Comparison of ENCODE assay signal across 17 mouse cellular contexts in genomic region chr17:70745385-70745784, GRCm38 (mm10).
DNase-seq lines count a peak whose midpoint lies in the region; ATAC-seq and TF ChIP-seq lines count a peak whose summit lies in the region.
"Had no signal": no experiment of that assay in that cellular context is flagged by ENCODE, and none has a peak within 500 bp of the region (broad histone marks: within the 10 kb centered on the region; RNA-seq: fewer than 3 reads in every experiment).

No protein-coding gene starts in this region.

- H3K4me3 ChIP-seq in forebrain, embryonic 10.5 days = no peak overlapping the region
- no peak overlapping the region for H3K4me3 ChIP-seq in forebrain, embryonic 16.5 days (replicated peaks; ENCODE audit: low read length)
- H3K4me3 ChIP-seq in testis, adult 2 months (ENCODE audit: control insufficient read depth, low read depth, low read length) = no peak overlapping the region
- H3K4me3 ChIP-seq: embryonic facial prominence, embryonic 15.5 days; forebrain, embryonic 13.5 days; midbrain, embryonic 15.5 days had no signal

- 88% methylated on average over 6 of the region's 6 CpGs for WGBS in forebrain, embryonic 10.5 days
- 89% methylated on average over 6 of the region's 6 CpGs for WGBS in forebrain, embryonic 16.5 days

- H3K36me3 ChIP-seq in forebrain, embryonic 10.5 days (replicated peaks) = no peaks in the 10 kb centered on the region
- H3K36me3 ChIP-seq in forebrain, embryonic 16.5 days (ENCODE audit: control insufficient read depth, insufficient read depth) = no peaks in the 10 kb centered on the region
- H3K36me3 ChIP-seq in testis, adult 2 months (ENCODE audit: control insufficient read depth, insufficient read depth, low read length) = no peaks in the 10 kb centered on the region
- H3K36me3 ChIP-seq: embryonic facial prominence, embryonic 15.5 days; G1E; midbrain, embryonic 15.5 days had no signal

- TF ChIP-seq POLR2A in testis, adult 2 months (IDR thresholded peaks at IDR 0.05; ENCODE audit: control insufficient read depth, low read depth, low read length) = no peak

- no peak for ATAC-seq in forebrain, embryonic 16.5 days
- ATAC-seq: midbrain, embryonic 15.5 days had no signal

- H3K9me3 ChIP-seq in forebrain, embryonic 10.5 days = no peaks in the 10 kb centered on the region
- no peaks in the 10 kb centered on the region for H3K9me3 ChIP-seq in forebrain, embryonic 16.5 days (ENCODE audit: control insufficient read depth, low read length)
- H3K9me3 ChIP-seq: embryonic facial prominence, embryonic 15.5 days; forebrain, embryonic 13.5 days; midbrain, embryonic 15.5 days had no signal

- peaks cover 21% of the 10 kb centered on the region for H3K27me3 ChIP-seq in forebrain, embryonic 10.5 days (ENCODE audit: poor library complexity, severe bottlenecking)
- H3K27me3 ChIP-seq in forebrain, embryonic 16.5 days (replicated peaks; ENCODE audit: control insufficient read depth, insufficient read depth, low read length) = no peaks in the 10 kb centered on the region; the same call in 1 of the 2 replicates
- H3K27me3 ChIP-seq in testis, adult 2 months (ENCODE audit: control insufficient read depth, insufficient read depth, low read length) = no peaks in the 10 kb centered on the region
- H3K27me3 ChIP-seq: embryonic facial prominence, embryonic 15.5 days had no signal

- no peak for TF ChIP-seq CTCF in testis, adult 2 months (IDR thresholded peaks at IDR 0.05; ENCODE audit: control insufficient read depth, insufficient read depth, insufficient replicate concordance, low read depth, low read length)

- 0 out of 2 replicates have a peak overlapping the region, but pooled peaks have one; percentile 15 for H3K27ac ChIP-seq in forebrain, embryonic 10.5 days
- no peak overlapping the region for H3K27ac ChIP-seq in forebrain, embryonic 16.5 days (ENCODE audit: low read length)
- H3K27ac ChIP-seq in testis, adult 2 months (ENCODE audit: control insufficient read depth, insufficient read depth, low read depth, low read length) = peak overlapping the region; percentile 27; the same call in 1 of the 2 replicates
- H3K27ac ChIP-seq: embryonic facial prominence, embryonic 15.5 days; forebrain, embryonic 13.5 days; hindbrain, embryonic 14.5 days; midbrain, embryonic 15.5 days had no signal

- no peak overlapping the region for H3K9ac ChIP-seq in forebrain, embryonic 16.5 days (replicated peaks; ENCODE audit: low read depth, low read length)
- H3K9ac ChIP-seq: embryonic facial prominence, embryonic 15.5 days; forebrain, embryonic 13.5 days; hindbrain, embryonic 14.5 days; midbrain, embryonic 15.5 days had no signal

- H3K4me1 ChIP-seq in forebrain, embryonic 10.5 days = peaks cover 53% of the 10 kb centered on the region
- H3K4me1 ChIP-seq in forebrain, embryonic 16.5 days (replicated peaks; ENCODE audit: control insufficient read depth, insufficient read depth, low read length) = peaks cover 12% of the 10 kb centered on the region
- H3K4me1 ChIP-seq in testis, adult 2 months (ENCODE audit: control insufficient read depth, insufficient read depth, low read length) = peaks cover 6% of the 10 kb centered on the region

- H3K4me2 ChIP-seq in forebrain, embryonic 16.5 days (ENCODE audit: low read length) = no peak overlapping the region
- H3K4me2 ChIP-seq: embryonic facial prominence, embryonic 15.5 days; forebrain, embryonic 13.5 days; hindbrain, embryonic 14.5 days; midbrain, embryonic 15.5 days had no signal

- no peak for DNase-seq in forebrain, embryonic 10.5 days (ENCODE audit: extremely low spot score, low spot score)
- DNase-seq in testis, postnatal 14 days (ENCODE audit: low spot score) = no peak
- peak; percentile 60 for DNase-seq in lung, postnatal 14 days
- no peak for DNase-seq in frontal cortex, postnatal 25 days (ENCODE audit: low spot score in 2 of 2)
- no peak for DNase-seq in heart, adult 8-10 months (ENCODE audit: low spot score)
- no peak for DNase-seq in left cerebral cortex, adult 8-10 months (ENCODE audit: low spot score in 2 of 2)
- DNase-seq: B cell, adult 2 months; kidney, adult 11 months; liver; right cerebral cortex, postnatal 25 days had no signal
